Mouse (Mus musculus) liver, adult 2 months (tissue): Measurements from ENCODE around the gene Clps.

Experiments used
- CTCF ChIP-seq: fragments of 200-500 bp; IDR thresholded peaks from 2 replicates; pipeline ENCODE4 v1.5.1; 2011; ENCODE audit warnings: low read depth, low read length, control low read depth
- POLR2A ChIP-seq: fragments of 200-500 bp; IDR thresholded peaks from 2 replicates; pipeline ENCODE4 v1.6.1; 2011; ENCODE audit warnings: low read length, control low read depth; ENCODE audit not compliant: insufficient read depth; ENCODE audit errors: extremely low read depth

GRCm38 (mm10) chr17:28521920-28522319 lies 38.6 kb downstream of the Clps start:
- TF ChIP-seq POLR2A: no peak
- TF ChIP-seq CTCF: no peak
